Mouse (Mus musculus): ENCODE results near the gene Mfsd13b. TPM values are rescaled to one million over a fixed set of nuclear protein-coding genes. Genes with fewer than 3 reads are reported as not detected.
A peak's percentile ranks its signal among the peaks of the same experiment; 100 is the strongest.
"Not testable (repeated sequence)": the region's sequence is repeated elsewhere in the genome, so short reads cannot be mapped to it uniquely, and the experiment has no call there.

The Mfsd13b gene
- total RNA-seq, 2 experiments from 2014 or later = not detected

- DNase-seq = no peak
These were observed 659 bp downstream of the Mfsd13b start for GRCm38 (mm10) chr7:120982968-120983367.

- DNase-seq = no peak
These were observed 8.9 kb downstream of the Mfsd13b start for GRCm38 (mm10) chr7:120991191-120991590.

GRCm38 (mm10) chr7:120999021-120999530 is 16.8 kb downstream of the Mfsd13b start:
- DNase-seq = no peak

GRCm38 (mm10) chr7:121000065-121000822 is 17.9 kb downstream of the Mfsd13b start:
- DNase-seq = no peak

- no peak for DNase-seq
These were observed 19.6 kb downstream of the Mfsd13b start for GRCm38 (mm10) chr7:121001879-121002278.

- DNase-seq = no peak
These were observed 20.2 kb downstream of the Mfsd13b start for GRCm38 (mm10) chr7:121002407-121002928.

- DNase-seq = no peak
These were observed 21.6 kb downstream of the Mfsd13b start for GRCm38 (mm10) chr7:121003793-121004418.

- DNase-seq = no peak
These were observed 29.7 kb downstream of the Mfsd13b start for GRCm38 (mm10) chr7:121011794-121012689.

- DNase-seq = no peak
These were observed 32.2 kb downstream of the Mfsd13b start for GRCm38 (mm10) chr7:121014486-121014885.

- DNase-seq = no peak
These were observed 36.5 kb downstream of the Mfsd13b start for GRCm38 (mm10) chr7:121018778-121019177.

- peak in 1 of 2 experiments; percentile 32 for DNase-seq
These were observed 38.0 kb downstream of the Mfsd13b start for GRCm38 (mm10) chr7:121020277-121020676.

- no peak for DNase-seq
These were observed 43.1 kb downstream of the Mfsd13b start for GRCm38 (mm10) chr7:121025221-121026008.

- DNase-seq = no peak
These were observed 44.0 kb downstream of the Mfsd13b start for GRCm38 (mm10) chr7:121026300-121026699.

GRCm38 (mm10) chr7:121029947-121030346 is 47.6 kb downstream of the Mfsd13b start:
- DNase-seq = not testable (repeated sequence)

- peak; percentile 94 to 95 for DNase-seq
These were observed 51.7 kb downstream of the Mfsd13b start, which contains the start of gene Mettl9 for GRCm38 (mm10) chr7:121033856-121034652. Gene Mettl9 (plus strand): TSS chr7:121034445.

GRCm38 (mm10) chr7:121034701-121035141 is 52.4 kb downstream of the Mfsd13b start:
- DNase-seq = peak; percentile 71 to 81

- DNase-seq = peak; percentile 52 to 70
These were observed 52.9 kb downstream of the Mfsd13b start for GRCm38 (mm10) chr7:121035161-121035721.

- DNase-seq = no peak
These were observed 58.3 kb downstream of the Mfsd13b start for GRCm38 (mm10) chr7:121040595-121040994.

GRCm38 (mm10) chr7:121041989-121042388 is 59.7 kb downstream of the Mfsd13b start:
- no peak for DNase-seq

- no peak for DNase-seq
These were observed 60.7 kb downstream of the Mfsd13b start for GRCm38 (mm10) chr7:121043004-121043403.
